Mouse (Mus musculus) kidney, adult 2 months (tissue): ENCODE results near the gene Vhl. TPM values are rescaled to one million over a fixed set of nuclear protein-coding genes. Genes with fewer than 3 reads are reported as not detected.

Experiments used
- DNase-seq: peaks from one replicate; pipeline ENCODE4 v3.0.0; 2021
- H3K27ac ChIP-seq: fragments of 200-500 bp; 2 replicates; pipeline ENCODE4 v1.5.1; 2012; ENCODE audit warnings: low read depth, low read length, control low read depth, inconsistent platforms; ENCODE audit not compliant: insufficient read depth
- H3K27me3 ChIP-seq: fragments of 200-500 bp; replicated peaks from 2 replicates; pipeline ENCODE4 v1.6.1; 2012; ENCODE audit warnings: mild to moderate bottlenecking, moderate library complexity, low read length, inconsistent platforms; ENCODE audit not compliant: control insufficient read depth, insufficient read depth
- H3K36me3 ChIP-seq: fragments of 200-500 bp; 2 replicates; pipeline ENCODE4 v1.6.1; 2012; ENCODE audit warnings: mild to moderate bottlenecking, moderate library complexity, low read length, inconsistent platforms; ENCODE audit not compliant: control insufficient read depth, insufficient read depth
- H3K4me1 ChIP-seq: fragments of 200-500 bp; 2 replicates; pipeline ENCODE4 v1.6.1; 2011; ENCODE audit warnings: low read length; ENCODE audit not compliant: control insufficient read depth, insufficient read depth
- H3K4me3 ChIP-seq: fragments of 200-500 bp; 2 replicates; pipeline ENCODE4 v1.5.1; 2011; ENCODE audit warnings: mild to moderate bottlenecking, low read depth, low read length, control low read depth; ENCODE audit not compliant: insufficient read depth
- CTCF ChIP-seq: fragments of 200-500 bp; conservative IDR thresholded peaks from 2 replicates; pipeline ENCODE4 v1.5.1; 2011; ENCODE audit warnings: low read depth, mild to moderate bottlenecking, control low read depth, low read length, moderate library complexity, mixed read lengths; ENCODE audit not compliant: insufficient read depth, insufficient read length
- POLR2A ChIP-seq: fragments of 200-500 bp; IDR thresholded peaks from one replicate; pipeline ENCODE4 v1.6.1; 2011; ENCODE audit warnings: low read depth, low read length, control low read depth
- WGBS: fragments of 180-500 bp; shearing (Covaris S2); methylation state at CpG from one replicate; pipeline ENCODE4 v1.1.7; 2018; 5-methylcytosine and 5-hydroxymethylcytosine counted together
- polyA plus RNA-seq: library from polyadenylated mRNA; depleted of rRNA; stranded (reverse); fragments of >200 nt; gene quantifications from 2 replicates; pipeline ENCODE4 v1.2.3, GENCODE M21; 2012

The Vhl gene
- polyA plus RNA-seq, 1 experiment: 24.6 TPM

DNA sequence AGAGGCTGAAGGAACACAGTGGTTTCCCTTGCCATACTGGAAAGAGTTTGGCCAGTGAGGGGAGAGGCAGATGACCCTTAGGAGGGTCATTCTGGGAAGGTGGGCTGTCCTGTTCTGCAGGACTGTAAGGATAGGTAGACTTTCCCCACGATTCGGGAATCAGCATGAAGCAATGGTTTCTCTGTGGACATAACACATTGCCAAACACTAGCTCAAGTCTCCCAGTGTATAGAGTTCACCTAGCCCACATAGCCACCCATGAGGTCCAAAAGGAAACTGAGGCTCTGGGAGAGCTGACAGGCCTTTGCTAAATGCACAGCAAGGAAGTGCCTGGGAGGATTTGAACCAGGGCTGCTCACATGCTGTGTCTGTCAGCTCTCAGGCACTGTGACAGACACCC is 20.2 kb downstream of the Vhl start:
- peak overlapping the region; percentile 69 for H3K27ac ChIP-seq
- TF ChIP-seq CTCF (no peak), POLR2A (no peak)
- H3K4me3 ChIP-seq: no peak overlapping the region
- 90% methylated on average over 2 of the region's 2 CpGs for WGBS
- H3K36me3 ChIP-seq: no peaks in the 10 kb centered on the region
- no peaks in the 10 kb centered on the region for H3K27me3 ChIP-seq
- H3K4me1 ChIP-seq: peaks cover 17% of the 10 kb centered on the region
- no peak for DNase-seq

DNA sequence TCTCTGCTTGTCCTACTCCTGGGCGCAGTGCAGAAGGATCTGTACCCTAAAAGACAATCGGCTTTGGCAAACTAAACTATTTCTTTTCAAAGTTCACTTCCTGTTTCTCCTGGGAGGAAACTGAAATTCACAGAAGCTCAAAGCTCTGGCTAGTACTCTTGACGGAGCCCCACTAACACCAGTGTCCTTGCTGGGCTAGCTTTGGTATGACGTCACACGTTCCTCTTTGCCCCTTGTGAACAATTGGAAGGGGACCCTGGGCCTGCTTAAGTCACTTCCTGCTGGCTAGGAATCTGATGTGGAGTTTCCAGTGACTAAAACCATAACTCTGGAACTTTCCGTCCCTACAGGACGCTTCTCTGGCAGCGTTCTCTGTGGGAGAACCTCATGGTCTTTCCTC is 21.0 kb downstream of the Vhl start:
- peak; percentile 87 for DNase-seq
- Histone ChIP-seq H3K27ac (peak overlapping the region; percentile 69), H3K36me3 (no peaks in the 10 kb centered on the region), H3K4me1 (peaks cover 13% of the 10 kb centered on the region), H3K4me3 (no peak overlapping the region), H3K27me3 (no peaks in the 10 kb centered on the region)
- WGBS: 54% methylated on average over 8 of the region's 8 CpGs
- TF ChIP-seq POLR2A: no peak

DNA sequence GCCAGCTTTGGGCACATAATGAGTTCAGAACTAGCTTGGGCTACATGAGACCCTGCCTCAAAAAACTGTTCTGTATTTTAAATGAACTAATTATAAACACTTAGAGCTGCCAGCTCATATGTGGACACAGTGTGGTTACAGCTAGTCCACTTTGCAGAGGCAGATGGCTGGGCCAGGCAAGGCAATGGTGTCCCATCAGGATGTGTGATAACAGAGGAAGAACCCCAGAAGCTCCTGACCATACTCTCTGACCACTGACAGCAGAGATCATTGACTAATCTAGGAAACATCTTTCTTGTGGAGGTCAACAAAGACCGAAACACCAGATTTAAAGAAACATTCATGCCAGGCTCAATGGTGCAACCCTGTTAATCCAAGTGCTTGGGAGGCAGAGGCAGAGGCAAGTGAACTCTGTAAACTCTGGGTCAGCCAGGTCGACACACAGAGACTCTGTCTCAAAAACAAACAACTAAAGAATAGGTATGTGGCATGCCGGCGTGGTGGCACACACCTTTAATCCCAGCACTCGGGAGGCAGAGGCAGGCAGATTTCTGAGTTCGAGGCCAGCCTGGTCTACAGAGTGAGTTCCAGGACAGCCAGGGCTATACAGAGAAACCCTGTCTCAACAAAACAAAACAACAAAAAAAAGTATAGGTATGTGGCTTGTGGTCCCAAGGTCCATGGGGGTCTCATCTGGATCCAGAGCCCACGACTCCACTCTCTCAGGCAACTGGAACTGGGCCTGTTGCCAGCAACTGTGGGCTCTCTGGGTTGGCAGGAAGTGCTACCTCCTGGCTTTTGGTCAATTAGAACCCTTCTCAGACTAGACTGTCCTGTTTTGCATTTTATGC is 25.8 kb downstream of the Vhl start:
- 60% methylated on average over 7 of the region's 7 CpGs for WGBS
- no peak overlapping the region for H3K4me3 ChIP-seq
- DNase-seq: no peak
- peak overlapping the region; percentile 46 for H3K27ac ChIP-seq
- peaks cover 10% of the 10 kb centered on the region for H3K4me1 ChIP-seq
- no peaks in the 10 kb centered on the region for H3K27me3 ChIP-seq
- H3K36me3 ChIP-seq: no peaks in the 10 kb centered on the region
- no peak for TF ChIP-seq CTCF
- no peak for TF ChIP-seq POLR2A

DNA sequence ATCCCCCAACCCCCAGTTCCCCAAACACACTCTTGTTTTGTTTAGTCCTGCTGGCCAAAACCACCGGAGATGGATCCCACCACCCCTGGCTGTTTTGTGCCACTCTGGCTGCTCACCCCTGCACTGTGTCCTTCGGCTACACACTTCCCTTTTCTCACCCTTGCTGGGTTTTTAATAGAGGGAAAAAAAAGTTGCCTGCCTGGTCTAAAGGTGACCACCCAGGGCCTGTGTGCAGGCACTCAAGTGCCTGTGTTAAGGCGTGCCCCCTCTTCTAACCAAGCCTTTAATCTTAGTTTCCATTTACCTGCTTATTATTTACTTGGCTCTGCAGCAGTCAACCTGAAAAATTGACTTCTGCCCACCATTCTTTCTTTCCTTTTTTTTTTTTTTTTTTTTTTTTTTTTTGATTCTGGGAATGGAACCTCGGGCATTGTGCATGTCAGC is 26.5 kb downstream of the Vhl start:
- no peaks in the 10 kb centered on the region for H3K27me3 ChIP-seq
- TF ChIP-seq CTCF (no peak), POLR2A (no peak)
- H3K4me1 ChIP-seq: peaks cover 12% of the 10 kb centered on the region; the same call in 1 of the 2 replicates
- H3K4me3 ChIP-seq: no peak overlapping the region
- WGBS: 49% methylated on average over 4 of the region's 4 CpGs
- no peaks in the 10 kb centered on the region for H3K36me3 ChIP-seq
- DNase-seq: no peak
- peak overlapping the region; percentile 46 for H3K27ac ChIP-seq

DNA sequence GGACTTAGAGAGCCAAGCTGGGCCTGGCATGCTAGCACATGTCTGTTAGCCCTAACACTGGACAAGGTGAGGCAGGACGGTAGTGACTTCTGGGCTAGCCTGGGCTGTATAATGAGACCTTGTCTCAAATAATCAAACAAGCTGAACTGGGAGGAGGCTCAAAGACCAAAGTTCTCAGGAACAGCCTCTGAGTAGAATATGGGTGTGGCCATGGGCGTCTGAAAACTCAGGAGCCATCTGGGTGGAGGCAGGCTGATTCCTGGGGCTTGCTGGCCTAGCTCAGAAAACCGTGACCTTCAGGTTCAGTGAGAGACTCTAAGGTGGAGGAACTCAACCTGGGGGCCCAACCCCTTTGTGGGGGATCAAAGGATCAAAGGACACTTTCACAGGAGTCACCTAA is 27.9 kb downstream of the Vhl start:
- WGBS: 54% methylated on average over 3 of the region's 3 CpGs
- peak; percentile 54 for DNase-seq
- Histone ChIP-seq H3K27me3 (no peaks in the 10 kb centered on the region), H3K36me3 (no peaks in the 10 kb centered on the region), H3K4me1 (peaks cover 14% of the 10 kb centered on the region; the same call in 1 of the 2 replicates), H3K27ac (peak overlapping the region; percentile 58; the same call in 1 of the 2 replicates), H3K4me3 (no peak overlapping the region)
- TF ChIP-seq CTCF (no peak), POLR2A (no peak)

DNA sequence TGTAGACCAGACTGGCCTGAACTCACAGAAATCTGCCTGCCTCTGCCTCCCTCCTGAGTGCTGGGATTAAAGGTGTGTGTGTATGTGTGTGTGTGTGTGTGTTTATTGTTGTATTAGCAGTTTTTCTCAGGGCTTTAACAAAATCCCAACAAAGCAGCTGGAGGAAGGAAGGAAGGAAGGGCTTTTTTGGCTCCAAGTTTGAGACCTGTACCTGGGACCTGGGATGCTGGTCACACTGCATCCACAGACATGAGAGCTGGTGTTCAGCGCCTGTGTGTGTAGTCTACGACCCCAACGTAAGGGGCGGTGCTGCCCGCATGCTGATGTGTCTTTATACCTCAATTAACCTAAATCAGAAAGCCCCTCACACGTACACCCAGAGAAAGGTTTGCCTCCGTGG is 29.8 kb downstream of the Vhl start:
- H3K27ac ChIP-seq: no peak overlapping the region
- no peak overlapping the region for H3K4me3 ChIP-seq
- no peak for DNase-seq
- no peaks in the 10 kb centered on the region for H3K36me3 ChIP-seq
- TF ChIP-seq POLR2A (no peak), CTCF (no peak)
- peaks cover 18% of the 10 kb centered on the region for H3K4me1 ChIP-seq
- no peaks in the 10 kb centered on the region for H3K27me3 ChIP-seq
- WGBS: 86% methylated on average over 7 of the region's 7 CpGs

DNA sequence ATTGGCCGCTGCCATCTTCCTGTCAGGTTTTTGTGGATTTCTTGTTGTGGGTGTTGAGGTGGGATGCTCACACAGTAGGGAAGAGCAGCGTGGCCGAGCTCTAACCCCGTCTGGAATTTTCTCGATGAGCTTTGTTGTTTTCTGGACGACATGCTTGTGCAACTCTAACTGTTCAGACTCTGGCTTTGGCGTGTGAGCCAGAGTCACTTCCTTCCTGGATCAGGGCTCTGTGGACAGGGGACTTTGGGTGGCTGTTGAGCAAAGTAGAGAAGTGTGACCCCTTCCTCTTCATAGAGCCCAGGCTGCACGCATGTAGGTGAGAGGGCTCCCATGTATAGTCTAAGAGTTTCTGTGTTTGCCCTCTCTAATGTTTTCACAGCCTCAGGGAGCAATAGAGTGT is 30.3 kb downstream of the Vhl start:
- Histone ChIP-seq H3K4me3 (no peak overlapping the region), H3K36me3 (no peaks in the 10 kb centered on the region), H3K4me1 (peaks cover 20% of the 10 kb centered on the region), H3K27me3 (no peaks in the 10 kb centered on the region), H3K27ac (no peak overlapping the region)
- no peak for DNase-seq
- TF ChIP-seq CTCF: no peak
- no peak for TF ChIP-seq POLR2A
- 53% methylated on average over 8 of the region's 8 CpGs for WGBS
